Comparison of ENCODE assay signal across 30 mouse cellular contexts in the genomic region with DNA sequence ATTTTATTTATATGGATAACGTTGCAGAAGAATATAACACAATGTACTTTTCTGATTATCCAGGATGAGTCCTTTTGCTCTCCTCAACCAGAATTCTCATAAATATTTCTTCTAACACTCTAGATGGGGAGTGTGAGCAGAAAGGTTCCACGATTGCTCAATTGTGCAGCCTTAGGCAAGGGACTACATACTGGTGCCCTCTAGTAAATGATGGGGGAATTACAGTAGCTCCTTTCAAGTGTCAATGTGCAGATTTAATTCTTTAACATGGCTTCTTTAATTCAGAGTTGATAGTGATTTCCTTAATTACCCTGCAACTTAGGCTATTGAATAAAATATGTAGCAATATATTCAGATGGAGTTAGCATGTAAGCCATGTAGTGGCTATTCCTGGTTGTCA.
A peak's percentile ranks its signal among the peaks of the same experiment; 100 is the strongest.
DNase-seq lines count a peak whose midpoint lies in the region; ATAC-seq and TF ChIP-seq lines count a peak whose summit lies in the region.
"Had no signal": no experiment of that assay in that cellular context is flagged by ENCODE, and none has a peak within 500 bp of the region (broad histone marks: within the 10 kb centered on the region; RNA-seq: fewer than 3 reads in every experiment).

No protein-coding gene starts in this region.

- 81% methylated on average over 2 of the region's 2 CpGs for WGBS in midbrain, postnatal 0 days
- WGBS in midbrain, embryonic 10.5 days, result 81% methylated on average over 2 of the region's 2 CpGs

- H3K4me2 ChIP-seq in midbrain, postnatal 0 days (ENCODE audit: low read depth, low read length, poor library complexity, severe bottlenecking), result no peak overlapping the region
- H3K4me2 ChIP-seq: embryonic facial prominence, embryonic 12.5 days; embryonic facial prominence, embryonic 15.5 days; heart, embryonic 13.5 days; hindbrain, embryonic 14.5 days had no signal

- no peak overlapping the region for H3K9ac ChIP-seq in midbrain, postnatal 0 days (replicated peaks; ENCODE audit: low read length, poor library complexity, severe bottlenecking)
- H3K9ac ChIP-seq: embryonic facial prominence, embryonic 12.5 days; embryonic facial prominence, embryonic 15.5 days; forebrain, postnatal 0 days; heart, embryonic 13.5 days; hindbrain, embryonic 14.5 days had no signal

- no peak overlapping the region for H3K27ac ChIP-seq in layer of hippocampus, adult 2 months
- H3K27ac ChIP-seq in midbrain, postnatal 0 days (ENCODE audit: low read depth, low read length), result no peak overlapping the region
- no peak overlapping the region for H3K27ac ChIP-seq in midbrain, embryonic 10.5 days (replicated peaks)
- H3K27ac ChIP-seq: embryonic facial prominence, embryonic 12.5 days; embryonic facial prominence, embryonic 15.5 days; heart, adult 2 months; heart, embryonic 10.5 days; heart, embryonic 13.5 days; hindbrain, embryonic 14.5 days; hindbrain, postnatal 0 days had no signal

- H3K27me3 ChIP-seq in midbrain, postnatal 0 days (ENCODE audit: insufficient read depth, low read length), result no peaks in the 10 kb centered on the region
- no peaks in the 10 kb centered on the region for H3K27me3 ChIP-seq in midbrain, embryonic 10.5 days (ENCODE audit: low read depth, poor library complexity, severe bottlenecking)
- H3K27me3 ChIP-seq: embryonic facial prominence, embryonic 12.5 days; embryonic facial prominence, embryonic 15.5 days; heart, embryonic 13.5 days; Patski had no signal

- no peak overlapping the region for H3K4me3 ChIP-seq in layer of hippocampus, adult 2 months
- H3K4me3 ChIP-seq in midbrain, postnatal 0 days (ENCODE audit: low read depth, low read length), result no peak overlapping the region
- H3K4me3 ChIP-seq in midbrain, embryonic 10.5 days, result no peak overlapping the region
- H3K4me3 ChIP-seq: embryonic facial prominence, embryonic 12.5 days; embryonic facial prominence, embryonic 15.5 days; heart, adult 2 months; heart, embryonic 10.5 days; heart, embryonic 13.5 days had no signal

- no peak for DNase-seq in layer of hippocampus, adult 2 months (ENCODE audit: low spot score in 2 of 2)
- DNase-seq in layer of hippocampus, postnatal 36 days, result no peak
- DNase-seq in midbrain, postnatal 0 days (ENCODE audit: low spot score), result no peak
- DNase-seq in midbrain, embryonic 10.5 days (ENCODE audit: low spot score), result no peak
- DNase-seq in brain, adult 2 months (ENCODE audit: low read depth, low spot score), result peak; percentile 17
- DNase-seq in embryo, embryonic 10 days (ENCODE audit: low spot score), result no peak
- DNase-seq in natural killer cell, adult 2 months (ENCODE audit: low spot score in 2 of 2), result no peak
- DNase-seq: adrenal gland, postnatal 10 days; adrenal gland, postnatal 36 days; cerebellum, adult 11 months; cerebellum, adult 2 months; cerebellum, postnatal 10 days; cerebellum, postnatal 36 days; forebrain, postnatal 0 days; gastrocnemius, postnatal 10 days; gastrocnemius, postnatal 36 days; heart, adult 2 months; heart, postnatal 14 days; heart, postnatal 4 days had no signal

- H3K4me1 ChIP-seq in midbrain, postnatal 0 days (ENCODE audit: insufficient read depth, low read length), result no peaks in the 10 kb centered on the region
- H3K4me1 ChIP-seq in midbrain, embryonic 10.5 days, result no peaks in the 10 kb centered on the region
- H3K4me1 ChIP-seq: embryonic facial prominence, embryonic 12.5 days; embryonic facial prominence, embryonic 15.5 days; heart, embryonic 10.5 days; heart, embryonic 13.5 days had no signal

- no peaks in the 10 kb centered on the region for H3K36me3 ChIP-seq in midbrain, postnatal 0 days (ENCODE audit: insufficient read depth, low read length)
- no peaks in the 10 kb centered on the region for H3K36me3 ChIP-seq in midbrain, embryonic 10.5 days
- H3K36me3 ChIP-seq: embryonic facial prominence, embryonic 12.5 days; embryonic facial prominence, embryonic 15.5 days; G1E; heart, embryonic 10.5 days; heart, embryonic 13.5 days had no signal

- no peak for ATAC-seq in midbrain, postnatal 0 days (ENCODE audit: low FRiP score)
- ATAC-seq: CD4-positive, CD25-positive, alpha-beta regulatory T cell, adult 4 months; forebrain, embryonic 14.5 days; forebrain, postnatal 0 days; hindbrain, postnatal 0 days; inflammation-experienced regulatory T-cells, adult 6 months; Patski had no signal

- TF ChIP-seq CTCF in layer of hippocampus, adult 2 months (conservative IDR thresholded peaks at IDR 0.05), result peak; percentile 63
- 0 out of 2 replicates have a peak, but pooled peaks have one; percentile 10 for TF ChIP-seq CTCF in midbrain, postnatal 0 days (IDR thresholded peaks at IDR 0.05)

- no peaks in the 10 kb centered on the region for H3K9me3 ChIP-seq in midbrain, postnatal 0 days (ENCODE audit: low read length)
- H3K9me3 ChIP-seq in midbrain, embryonic 10.5 days (replicated peaks), result no peaks in the 10 kb centered on the region
- H3K9me3 ChIP-seq: embryonic facial prominence, embryonic 12.5 days; embryonic facial prominence, embryonic 15.5 days; heart, embryonic 10.5 days; heart, embryonic 13.5 days had no signal
